Mouse (Mus musculus): ENCODE measurements at regions not wholly inside any gene's neighbourhood (a gene's known extent, or its start where the extent isn't known, plus 50 kb on each side); places are given as distances from the start of the nearest gene placed in this dataset.

GRCm38 (mm10) chr2:137229422-137230069, 113.1 kb upstream of the Jag1 start:
- no peak for DNase-seq

GRCm38 (mm10) chr2:137227495-137227894, 111.1 kb upstream of the Jag1 start:
- no peak for DNase-seq

GRCm38 (mm10) chr2:137224702-137225552, 108.5 kb upstream of the Jag1 start:
- peak; percentile 35 for DNase-seq

DNA sequence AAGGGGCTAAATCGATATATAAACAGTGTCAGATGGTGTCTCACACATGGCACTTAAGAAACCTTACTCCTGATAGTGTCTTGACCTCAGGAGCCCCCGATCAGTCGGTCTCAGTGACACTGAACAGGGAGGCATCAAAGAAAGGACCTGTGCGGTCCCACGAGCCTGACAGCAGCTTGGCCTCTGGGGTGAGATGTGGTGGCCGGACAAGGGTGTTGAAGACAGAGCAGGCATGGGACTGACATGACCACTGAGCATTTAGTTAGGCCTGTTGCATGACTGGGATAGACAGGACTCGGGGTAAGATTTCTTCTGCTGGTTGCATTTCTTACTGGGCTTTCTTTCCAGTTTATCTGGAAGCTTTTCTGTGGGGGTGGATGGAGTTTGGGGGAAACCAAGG, 99.3 kb upstream of the Jag1 start:
- DNase-seq, result no peak

DNA sequence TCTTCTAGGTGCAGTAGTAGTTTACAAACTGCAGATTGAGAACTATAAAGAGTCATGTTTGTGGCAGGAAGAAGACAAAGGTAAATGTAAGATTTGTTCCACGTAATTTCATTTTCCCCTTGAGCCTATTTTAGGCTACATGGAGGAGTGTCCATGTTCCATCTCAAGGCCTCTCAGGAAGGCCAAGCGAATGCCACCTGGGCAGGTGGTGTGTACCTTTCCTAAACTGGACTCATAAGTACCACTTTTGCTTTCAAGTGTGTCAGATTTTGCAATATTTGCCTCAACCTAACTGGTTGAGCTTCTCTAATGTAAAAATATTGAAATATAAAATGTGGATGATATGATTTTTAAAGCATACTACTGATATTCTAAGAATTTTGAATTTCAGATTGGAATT, 91.4 kb upstream of the Jag1 start:
- peak; percentile 53 for DNase-seq

DNA sequence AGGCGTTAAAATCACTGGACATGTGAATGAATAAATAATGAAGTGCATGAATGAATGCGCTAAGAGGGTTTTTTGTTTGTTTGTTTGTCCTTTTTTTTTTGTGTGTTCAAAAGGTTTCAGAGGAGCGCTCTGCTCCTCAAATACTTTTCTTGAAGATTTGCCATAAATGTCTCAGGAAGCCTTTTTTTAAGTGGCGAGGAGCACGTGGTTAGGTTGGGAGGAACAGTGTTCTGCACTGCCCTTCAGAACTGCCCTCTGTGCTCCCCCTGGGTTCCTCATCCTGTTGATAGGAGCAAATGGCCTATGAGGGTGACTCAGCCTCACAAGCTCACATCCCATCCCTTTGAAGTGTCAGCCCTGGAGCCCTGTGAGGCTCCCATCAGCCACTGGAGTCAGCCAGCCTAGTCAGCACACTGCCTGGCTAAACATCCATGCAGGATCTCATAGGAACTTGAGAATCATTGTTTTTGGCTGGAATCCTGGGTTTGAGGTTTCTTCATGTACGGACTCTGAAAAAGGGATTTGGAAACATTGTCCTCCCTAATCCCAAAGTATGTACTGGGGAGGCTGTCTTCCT, 87.9 kb upstream of the Jag1 start:
- no peak for DNase-seq

DNA sequence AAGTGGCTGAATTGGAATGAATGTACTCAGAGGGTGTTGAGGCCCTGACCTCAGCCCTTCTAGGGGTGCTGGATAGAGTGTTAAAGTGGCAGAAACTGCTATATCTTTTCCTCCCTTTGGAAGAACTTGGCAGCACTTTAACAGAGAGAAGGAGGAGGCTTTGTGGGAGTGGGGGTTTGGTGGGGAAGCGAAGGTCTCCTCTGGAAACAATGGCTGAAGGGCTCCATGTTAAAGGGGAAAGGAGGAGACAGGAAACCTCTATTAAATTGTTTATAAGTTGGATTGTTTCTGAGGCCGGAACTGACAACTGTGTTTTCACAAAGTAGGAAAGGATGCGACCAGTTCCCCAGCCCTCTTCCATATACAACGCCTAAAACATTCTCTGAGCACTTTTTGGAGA, 83.7 kb upstream of the Jag1 start:
- peak; percentile 62 for DNase-seq

- no peak for DNase-seq
Measured at GRCm38 (mm10) chr2:137192183-137192582, 75.7 kb upstream of the Jag1 start.

- DNase-seq, result no peak
Measured at GRCm38 (mm10) chr2:137169176-137169575, 52.7 kb upstream of the Jag1 start.

GRCm38 (mm10) chr2:137168626-137169025, 52.2 kb upstream of the Jag1 start:
- DNase-seq, result no peak

Measured in lung, postnatal 10 days (tissue).